Mouse (Mus musculus) embryonic facial prominence, embryonic 11.5 days (tissue): ENCODE measurements at regions not wholly inside any gene's neighbourhood (a gene's known extent, or its start where the extent isn't known, plus 50 kb on each side); places are given as distances from the start of the nearest gene placed in this dataset.
A peak's percentile ranks its signal among the peaks of the same experiment; 100 is the strongest.

ENCODE experiments used
- ATAC-seq: fragments of 200-750 bp; cut with Nextera tagmentation; replicated peaks from 2 replicates; pipeline ENCODE4 v1.8.0; 2017; ENCODE audit warnings: low read depth; ENCODE audit not compliant: insufficient number of reproducible peaks, low FRiP score, low TSS enrichment
- DNase-seq: peaks from one replicate; pipeline ENCODE4 v3.0.0-alpha.2; 2015; ENCODE audit warnings: low spot score
- H3K27ac ChIP-seq: fragments of 300-500 bp; sonication (generic); replicated peaks from 2 replicates; pipeline ENCODE4 v1.5.1; 2014; ENCODE audit warnings: mild to moderate bottlenecking, low read depth, low read length, control low read depth
- H3K27me3 ChIP-seq: fragments of 300-500 bp; sonication (generic); 2 replicates; pipeline ENCODE4 v1.6.1; 2014; ENCODE audit warnings: mild to moderate bottlenecking, low read length, moderate library complexity, mixed read lengths; ENCODE audit not compliant: control insufficient read depth, insufficient read depth
- H3K36me3 ChIP-seq: fragments of 300-500 bp; sonication (generic); replicated peaks from 2 replicates; pipeline ENCODE4 v1.6.1; 2014; ENCODE audit warnings: low read depth, mild to moderate bottlenecking, low read length, moderate library complexity, mixed read lengths; ENCODE audit not compliant: control insufficient read depth, insufficient read depth
- H3K4me1 ChIP-seq: fragments of 300-500 bp; sonication (generic); 2 replicates; pipeline ENCODE4 v1.6.1; 2014; ENCODE audit warnings: low read length, mixed read lengths; ENCODE audit not compliant: control insufficient read depth, insufficient read depth
- H3K4me2 ChIP-seq: fragments of 300-500 bp; sonication (generic); 2 replicates; pipeline ENCODE4 v1.6.1; 2014; ENCODE audit warnings: low read depth, mild to moderate bottlenecking, control low read depth, low read length, moderate library complexity
- H3K4me3 ChIP-seq: fragments of 300-500 bp; sonication (generic); 2 replicates; pipeline ENCODE4 v1.5.1; 2014; ENCODE audit warnings: low read depth, low read length, control low read depth
- H3K9ac ChIP-seq: fragments of 300-500 bp; sonication (generic); replicated peaks from 2 replicates; pipeline ENCODE4 v1.6.1; 2014; ENCODE audit warnings: mild to moderate bottlenecking, control low read depth, low read length
- H3K9me3 ChIP-seq: fragments of 300-500 bp; sonication (generic); replicated peaks from 2 replicates; pipeline ENCODE4 v1.6.1; 2016; ENCODE audit warnings: mild to moderate bottlenecking, low read length, inconsistent platforms, mixed read lengths; ENCODE audit not compliant: control insufficient read depth
- whole genome bisulfite sequencing: fragments of 180-500 bp; shearing (Covaris S2); extraction: QIAGEN DNeasy Blood & Tissue Kit; methylation state at CpG from one replicate; pipeline ENCODE4 v1.1.7; 2014; 5-methylcytosine and 5-hydroxymethylcytosine counted together

GRCm38 (mm10) chr14:111283681-111284461 lies 391.0 kb upstream of the Slitrk5 start:
- ATAC-seq: no peak
- Histone ChIP-seq H3K27ac (no peak overlapping the region), H3K4me2 (no peak overlapping the region), H3K9me3 (no peaks in the 10 kb centered on the region), H3K27me3 (no peaks in the 10 kb centered on the region), H3K36me3 (no peaks in the 10 kb centered on the region), H3K4me3 (no peak overlapping the region), H3K9ac (no peak overlapping the region), H3K4me1 (no peaks in the 10 kb centered on the region)
- WGBS: 84% methylated on average over 10 of the region's 10 CpGs
- DNase-seq: no peak

- H3K27me3 ChIP-seq: no peaks in the 10 kb centered on the region
- no peaks in the 10 kb centered on the region for H3K36me3 ChIP-seq
- H3K4me1 ChIP-seq: no peaks in the 10 kb centered on the region
- ATAC-seq (no peak), DNase-seq (no peak)
- H3K9ac ChIP-seq: no peak overlapping the region
- no peaks in the 10 kb centered on the region for H3K9me3 ChIP-seq
- H3K4me2 ChIP-seq: no peak overlapping the region
- 63% methylated on average over 1 of the region's 1 CpGs for WGBS
- no peak overlapping the region for H3K27ac ChIP-seq
- no peak overlapping the region for H3K4me3 ChIP-seq
Measured at GRCm38 (mm10) chr14:111285981-111286380, 388.9 kb upstream of the Slitrk5 start.

DNA sequence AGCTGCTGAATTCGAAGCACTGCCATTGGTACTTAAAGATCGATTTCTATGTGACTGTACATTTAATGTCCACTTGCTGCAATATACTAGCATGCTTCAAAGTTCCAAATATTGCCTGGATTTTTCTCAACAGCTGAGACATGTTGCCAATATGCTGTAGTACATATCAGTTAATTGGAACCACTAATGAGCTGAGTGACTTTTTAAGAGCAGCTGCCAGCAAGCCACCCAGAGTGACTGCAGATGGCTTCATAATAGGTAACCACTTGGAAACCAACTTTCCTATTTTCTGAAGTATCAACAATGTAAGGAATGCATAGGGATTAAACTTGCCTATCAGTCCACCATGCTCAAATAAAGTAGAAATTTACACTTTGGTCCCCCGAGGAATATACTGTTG lies 379.4 kb upstream of the Slitrk5 start:
- Histone ChIP-seq H3K36me3 (no peaks in the 10 kb centered on the region), H3K27me3 (no peaks in the 10 kb centered on the region), H3K9ac (no peak overlapping the region), H3K9me3 (no peaks in the 10 kb centered on the region), H3K27ac (no peak overlapping the region), H3K4me2 (no peak overlapping the region), H3K4me3 (no peak overlapping the region), H3K4me1 (no peaks in the 10 kb centered on the region)
- WGBS: 86% methylated on average over 3 of the region's 3 CpGs
- DNase-seq (no peak), ATAC-seq (no peak)

- no peaks in the 10 kb centered on the region for H3K36me3 ChIP-seq
- no peak overlapping the region for H3K4me2 ChIP-seq
- no peak overlapping the region for H3K9ac ChIP-seq
- no peaks in the 10 kb centered on the region for H3K4me1 ChIP-seq
- H3K27ac ChIP-seq: no peak overlapping the region
- no peak overlapping the region for H3K4me3 ChIP-seq
- no peaks in the 10 kb centered on the region for H3K9me3 ChIP-seq
- no peak for ATAC-seq
- H3K27me3 ChIP-seq: no peaks in the 10 kb centered on the region
- DNase-seq: no peak
Measured at GRCm38 (mm10) chr14:111297796-111298195, 377.1 kb upstream of the Slitrk5 start.

- 91% methylated on average over 3 of the region's 3 CpGs for WGBS
- no peak overlapping the region for H3K4me3 ChIP-seq
- no peaks in the 10 kb centered on the region for H3K36me3 ChIP-seq
- H3K4me1 ChIP-seq: no peaks in the 10 kb centered on the region
- DNase-seq (no peak), ATAC-seq (no peak)
- no peak overlapping the region for H3K9ac ChIP-seq
- H3K27ac ChIP-seq: no peak overlapping the region
- no peaks in the 10 kb centered on the region for H3K27me3 ChIP-seq
- H3K4me2 ChIP-seq: no peak overlapping the region
- no peaks in the 10 kb centered on the region for H3K9me3 ChIP-seq
Measured at GRCm38 (mm10) chr14:111330570-111330969, 344.3 kb upstream of the Slitrk5 start.

- Histone ChIP-seq H3K36me3 (no peaks in the 10 kb centered on the region), H3K9ac (no peak overlapping the region), H3K4me1 (no peaks in the 10 kb centered on the region), H3K4me3 (no peak overlapping the region), H3K9me3 (no peaks in the 10 kb centered on the region), H3K27me3 (no peaks in the 10 kb centered on the region), H3K27ac (no peak overlapping the region), H3K4me2 (no peak overlapping the region)
- no peak for DNase-seq
- no peak for ATAC-seq
- 84% methylated on average over 5 of the region's 5 CpGs for WGBS
Measured at GRCm38 (mm10) chr14:111353518-111353917, 321.4 kb upstream of the Slitrk5 start.

DNA sequence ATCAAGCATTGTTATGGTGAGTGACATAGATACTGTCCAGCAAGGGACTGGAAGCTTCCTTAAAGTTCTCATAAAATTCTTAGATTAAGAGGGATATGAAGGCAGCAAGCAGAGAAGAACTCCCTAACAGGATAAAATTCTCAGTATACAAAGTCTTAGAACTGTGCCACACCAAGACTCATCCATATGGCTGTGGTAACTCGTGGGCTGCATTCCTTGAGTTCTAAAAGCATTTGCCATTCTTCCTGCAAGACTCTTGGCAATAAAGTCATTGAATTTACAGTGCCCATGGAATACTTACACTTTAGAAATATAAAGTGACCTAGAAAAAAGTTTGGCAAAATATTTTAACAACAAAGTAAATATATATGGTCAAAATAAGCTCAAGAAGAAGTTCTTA lies 278.1 kb upstream of the Slitrk5 start:
- Histone ChIP-seq H3K27me3 (no peaks in the 10 kb centered on the region), H3K36me3 (no peaks in the 10 kb centered on the region), H3K27ac (no peak overlapping the region), H3K4me1 (no peaks in the 10 kb centered on the region), H3K9ac (no peak overlapping the region), H3K4me2 (no peak overlapping the region), H3K4me3 (no peak overlapping the region), H3K9me3 (no peaks in the 10 kb centered on the region)
- ATAC-seq: no peak
- WGBS: 75% methylated on average over 1 of the region's 1 CpGs
- DNase-seq: no peak

- WGBS: 42% methylated on average over 3 of the region's 3 CpGs
- Histone ChIP-seq H3K27me3 (no peaks in the 10 kb centered on the region), H3K9me3 (no peaks in the 10 kb centered on the region), H3K4me2 (no peak overlapping the region), H3K27ac (no peak overlapping the region), H3K4me1 (no peaks in the 10 kb centered on the region), H3K36me3 (no peaks in the 10 kb centered on the region), H3K9ac (no peak overlapping the region), H3K4me3 (no peak overlapping the region)
- ATAC-seq (no peak), DNase-seq (peak; percentile 39)
Measured at GRCm38 (mm10) chr14:111400809-111401208, 274.1 kb upstream of the Slitrk5 start.
